Mouse (Mus musculus) ovary, postnatal 14 days (tissue): Measurements from ENCODE around the gene Lgr6.

Source experiments
- DNase-seq: peaks from one replicate; pipeline ENCODE4 v3.0.0; 2022; ENCODE audit warnings: low spot score

The Lgr6 gene

GRCm38 (mm10) chr1:134955637-134956176 lies 149.4 kb downstream of the Lgr6 start, which contains the start of gene Ppp1r12b:
Ppp1r12b (minus strand) TSS chr1:134955942.
- peak; percentile 90 for DNase-seq

DNA sequence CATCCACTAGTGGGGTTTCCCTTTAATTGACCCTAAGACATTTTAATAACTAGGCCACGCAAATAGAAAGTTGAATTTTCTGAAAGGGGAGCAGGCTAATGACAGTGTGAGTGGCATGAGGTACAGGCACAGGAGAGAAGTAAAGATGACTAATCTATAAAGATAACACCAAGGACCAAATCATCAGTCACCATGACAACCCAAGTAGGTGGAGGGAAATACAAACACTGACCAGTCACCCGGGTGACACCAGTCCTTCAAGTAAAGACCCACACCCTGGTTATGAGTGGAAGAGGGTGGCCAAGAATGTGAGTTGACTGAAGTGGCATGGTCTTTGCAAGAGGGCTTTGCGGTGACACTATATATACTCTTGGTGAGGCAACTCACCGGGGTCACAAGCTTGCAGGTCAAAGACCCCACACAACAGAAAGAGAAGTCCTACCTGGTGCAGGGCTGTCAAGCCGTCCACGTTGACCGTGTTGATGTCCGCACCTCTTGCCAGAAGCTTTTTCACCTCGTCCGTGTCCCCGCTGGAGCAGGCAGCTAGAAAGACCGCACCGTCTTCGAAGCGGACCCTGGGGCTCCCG lies 149.9 kb downstream of the Lgr6 start:
- DNase-seq: no peak

DNA sequence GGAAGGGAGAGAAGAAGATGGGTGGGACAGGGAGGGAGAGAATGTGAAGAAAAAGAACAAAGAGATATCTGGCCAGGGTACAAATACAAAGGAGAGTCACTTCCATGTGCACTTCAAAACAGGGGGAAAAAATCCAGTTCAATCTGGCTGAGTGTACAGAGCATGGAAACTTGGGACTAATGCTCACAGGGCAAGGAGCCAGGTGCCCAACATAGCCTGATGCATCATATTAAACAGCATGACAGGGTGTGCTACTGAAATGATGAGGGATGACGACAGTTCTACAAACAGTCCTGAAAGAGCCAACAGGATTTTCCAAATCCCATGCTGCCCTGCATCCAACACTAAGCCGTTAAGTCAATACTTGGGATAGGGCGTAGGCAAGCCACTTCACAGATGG lies 155.1 kb downstream of the Lgr6 start:
- no peak for DNase-seq

GRCm38 (mm10) chr1:134947590-134947989 lies 157.5 kb downstream of the Lgr6 start:
- DNase-seq: no peak

GRCm38 (mm10) chr1:134942898-134943297 lies 162.2 kb downstream of the Lgr6 start:
- no peak for DNase-seq

GRCm38 (mm10) chr1:134940863-134941262 lies 164.2 kb downstream of the Lgr6 start:
- DNase-seq: no peak

GRCm38 (mm10) chr1:134938233-134938632 lies 166.8 kb downstream of the Lgr6 start:
- no peak for DNase-seq

DNA sequence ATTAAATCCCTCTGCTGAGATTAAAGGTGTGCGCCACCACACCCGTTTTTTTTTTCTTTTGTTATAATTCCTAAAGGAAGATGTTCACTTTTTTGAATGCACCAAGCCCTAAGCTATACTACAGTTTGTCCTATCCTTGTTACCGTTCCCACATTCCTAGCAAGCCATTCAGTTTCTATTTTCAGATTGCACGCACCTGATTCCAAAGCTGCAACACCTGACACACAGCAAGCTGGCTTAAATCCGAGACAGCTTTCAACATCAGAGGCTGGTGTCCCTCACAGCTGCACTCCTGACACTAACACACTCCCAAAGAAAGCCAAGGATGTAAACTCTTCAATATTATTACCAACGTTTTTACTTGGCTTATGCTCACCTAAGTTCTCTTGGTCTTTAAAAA lies 168.7 kb downstream of the Lgr6 start:
- DNase-seq: no peak
